Mouse (Mus musculus) heart, postnatal 0 days (tissue): ENCODE measurements at regions not wholly inside any gene's neighbourhood (a gene's known extent, or its start where the extent isn't known, plus 50 kb on each side); places are given as distances from the start of the nearest gene placed in this dataset.

ENCODE experiments used
- CTCF ChIP-seq: IDR thresholded peaks from 2 replicates; pipeline ENCODE4 v1.5.1; 2016; ENCODE audit warnings: antibody characterized with exemption, control low read depth, low read depth
- EP300 ChIP-seq: IDR thresholded peaks from 2 replicates; pipeline ENCODE4 v1.6.1; 2016; ENCODE audit warnings: antibody characterized with exemption, low read depth

DNA sequence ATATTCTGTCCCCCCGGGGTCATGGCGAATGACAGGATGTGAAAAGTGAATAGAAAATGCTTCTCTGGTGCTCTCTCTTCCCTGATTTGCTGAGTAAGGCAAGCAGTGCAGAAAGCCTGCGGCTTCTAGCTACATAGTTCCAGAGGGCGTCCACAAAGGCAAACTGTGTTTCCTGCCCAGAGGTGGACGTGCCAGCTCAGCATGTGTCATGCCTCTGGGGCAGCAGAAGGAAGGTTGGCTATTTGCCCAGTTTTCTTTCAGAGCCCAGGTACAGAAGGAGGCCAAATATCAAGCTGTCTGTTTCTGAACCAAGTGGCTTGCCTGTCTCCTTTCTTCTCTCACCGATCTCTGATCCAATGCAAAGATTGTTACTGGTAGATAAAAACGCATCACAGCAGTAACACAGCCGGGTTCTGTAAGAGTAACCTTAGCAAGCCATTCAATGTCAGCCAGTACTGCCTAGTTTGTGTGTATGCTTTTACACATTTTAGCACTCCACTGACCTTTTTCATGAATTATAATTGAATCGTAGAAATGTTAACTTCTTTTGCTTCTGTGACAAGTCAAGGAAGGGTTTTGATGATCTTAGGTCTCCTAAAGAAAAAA lies 223.3 kb upstream of the Impg1 start:
- TF ChIP-seq EP300 (no peak), CTCF (no peak)
